1 mouse cellular context compared by ENCODE assay signal in the genomic region with DNA sequence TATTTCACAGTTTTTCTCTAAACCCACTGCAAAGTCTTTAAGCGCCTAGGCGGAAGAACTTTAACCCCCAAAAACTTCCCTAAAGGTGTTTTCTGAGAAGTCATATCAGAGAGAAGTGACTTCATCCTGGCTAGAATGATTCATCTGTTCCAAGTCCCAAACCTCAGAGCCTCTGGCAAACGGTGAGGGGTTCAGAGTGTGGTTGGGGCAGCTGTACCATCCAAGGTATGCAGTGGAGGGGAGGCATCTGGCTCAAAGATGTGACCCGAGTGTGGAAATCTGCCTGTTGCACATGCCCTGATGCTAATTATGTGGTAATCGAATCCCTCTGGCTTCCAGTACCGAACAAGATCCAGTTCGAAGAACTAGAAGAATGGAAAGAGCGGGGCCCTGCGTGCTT.
TF ChIP-seq lines count a peak whose summit lies in the region.

No protein-coding gene starts in this region.

TF ChIP-seq in CH12.LX, 34 proteins besides CTCF, POLR2A, EP300 and RAD21 (continued from another document):
- TF ChIP-seq GABPA (IDR thresholded peaks at IDR 0.05; ENCODE audit: insufficient replicate concordance, low read depth, low read length), result no peak
- TF ChIP-seq POLR2AphosphoS2 (IDR thresholded peaks at IDR 0.05; ENCODE audit: low read depth, low read length), result no peak
- peak; percentile 81 for TF ChIP-seq ETS1 (conservative IDR thresholded peaks at IDR 0.05; ENCODE audit: low read depth, low read length)
- TF ChIP-seq HCFC1 (IDR thresholded peaks at IDR 0.05; ENCODE audit: low read depth, low read length), result no peak
- no peak for TF ChIP-seq NELFE (IDR thresholded peaks at IDR 0.05; ENCODE audit: low read depth, low read length)
- TF ChIP-seq ELF1 (IDR thresholded peaks at IDR 0.05; ENCODE audit: low read depth, low read length), result no peak
- TF ChIP-seq RCOR1 (conservative IDR thresholded peaks at IDR 0.05; ENCODE audit: low read depth, low read length), result no peak
TF ChIP-seq in CH12.LX: peak in this region for 5.
